Mouse (Mus musculus): ENCODE measurements around the gene Olfr847.

The Olfr847 gene

DNA sequence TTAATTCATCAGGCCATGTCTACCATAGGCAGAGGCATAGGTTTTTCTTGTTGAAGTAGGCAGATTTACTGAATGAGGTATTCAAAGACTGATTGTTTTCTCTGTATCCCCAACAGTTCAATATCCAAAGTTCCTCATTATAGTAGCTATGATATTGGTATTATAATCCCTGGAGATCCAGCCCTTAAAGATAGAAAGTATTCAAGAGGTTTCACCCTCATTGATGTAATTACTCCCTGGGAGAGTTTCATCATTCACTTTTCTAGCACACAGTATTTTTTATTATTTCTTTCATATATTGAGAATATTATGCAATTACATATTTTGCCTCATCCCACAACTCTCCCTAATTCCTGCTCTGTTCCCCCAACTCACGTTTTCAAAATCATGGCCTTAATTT is at the start of gene Olfr847:
Olfr847 (minus strand) TSS at position 101 of the 400 bp plus-strand sequence.
- no peak for DNase-seq

DNA sequence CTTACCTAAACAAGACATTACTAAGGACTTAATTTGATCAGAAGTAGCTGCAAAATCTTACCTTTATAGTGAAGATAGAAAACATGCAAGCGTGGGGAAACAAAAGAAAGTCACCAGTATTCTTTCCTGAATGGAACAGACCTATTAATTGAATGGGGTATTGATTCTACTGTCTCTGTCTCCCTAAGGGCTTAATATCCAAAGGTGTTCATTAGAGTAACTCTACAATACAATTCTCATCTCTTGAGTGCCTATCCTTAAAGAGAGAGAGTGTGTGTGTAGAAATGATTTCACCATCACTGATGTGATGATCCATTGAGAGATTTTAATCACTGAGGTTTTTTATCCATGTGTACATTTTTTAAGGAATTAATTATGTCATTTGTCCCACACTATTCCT is 14.6 kb downstream of the Olfr847 start, which contains the start of gene Olfr846:
Olfr846 (minus strand) TSS at position 101 of the 400 bp plus-strand sequence.
- no peak for DNase-seq

DNA sequence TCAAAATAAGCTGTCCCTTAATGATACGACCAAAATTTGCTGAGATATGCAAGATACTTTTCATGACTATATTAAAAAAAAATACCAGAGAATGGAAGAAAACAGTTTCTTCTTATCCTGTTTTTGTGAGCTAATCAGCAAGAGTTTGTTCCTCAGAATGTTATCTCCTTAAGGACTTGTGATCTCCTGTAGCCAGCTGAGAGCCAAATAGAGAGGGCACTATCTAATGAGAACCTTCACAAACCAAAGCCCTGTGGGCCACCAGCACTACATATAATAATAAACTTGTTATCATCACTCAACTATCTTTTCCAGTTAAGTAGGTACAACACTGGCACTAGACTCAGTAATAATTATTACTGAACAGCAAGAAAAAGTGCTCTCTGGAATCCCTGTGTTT is 42.3 kb downstream of the Olfr847 start, which contains the start of gene Olfr845:
Olfr845 (plus strand) TSS at position 301 of the 400 bp plus-strand sequence.
- no peak for DNase-seq
